Mouse (Mus musculus) neural tube, embryonic 11.5 days (tissue): ENCODE data around the gene Kcnq1. TPM values are rescaled to one million over a fixed set of nuclear protein-coding genes. Genes with fewer than 3 reads are reported as not detected.
A peak's percentile ranks its signal among the peaks of the same experiment; 100 is the strongest.

ENCODE experiments used
- ATAC-seq: fragments of 200-750 bp; cut with Nextera tagmentation; 2 replicates; pipeline ENCODE4 v1.8.0; 2017; ENCODE audit warnings: moderate number of reproducible peaks, mild to moderate bottlenecking, moderate TSS enrichment, moderate library complexity; ENCODE audit not compliant: insufficient read depth, low FRiP score, low TSS enrichment
- DNase-seq: peaks from one replicate; pipeline ENCODE4 v3.0.0-alpha.2; 2015; ENCODE audit warnings: low spot score
- H3K27ac ChIP-seq: fragments of 300-500 bp; sonication (generic); 2 replicates; pipeline ENCODE4 v1.5.1; 2014; ENCODE audit warnings: low read depth, mild to moderate bottlenecking, low read length
- H3K27me3 ChIP-seq: fragments of 300-500 bp; sonication (generic); 2 replicates; pipeline ENCODE4 v1.6.1; 2014; ENCODE audit warnings: mild to moderate bottlenecking, low read length, mixed read lengths; ENCODE audit not compliant: control insufficient read depth, insufficient read depth
- H3K36me3 ChIP-seq: fragments of 300-500 bp; sonication (generic); 2 replicates; pipeline ENCODE4 v1.6.1; 2014; ENCODE audit warnings: mild to moderate bottlenecking, low read length, moderate library complexity, mixed read lengths; ENCODE audit not compliant: control insufficient read depth, insufficient read depth
- H3K4me1 ChIP-seq: fragments of 300-500 bp; sonication (generic); 2 replicates; pipeline ENCODE4 v1.6.1; 2014; ENCODE audit warnings: low read length, mixed read lengths; ENCODE audit not compliant: control insufficient read depth, insufficient read depth
- H3K4me2 ChIP-seq: fragments of 300-500 bp; sonication (generic); 2 replicates; pipeline ENCODE4 v1.6.1; 2014; ENCODE audit warnings: low read depth, mild to moderate bottlenecking, moderate library complexity
- H3K4me3 ChIP-seq: fragments of 300-500 bp; sonication (generic); 2 replicates; pipeline ENCODE4 v1.5.1; 2014; ENCODE audit warnings: low read depth, low read length
- H3K9ac ChIP-seq: fragments of 300-500 bp; sonication (generic); 2 replicates; pipeline ENCODE4 v1.6.1; 2014; ENCODE audit warnings: mild to moderate bottlenecking, low read length
- H3K9me3 ChIP-seq: fragments of 300-500 bp; sonication (generic); 2 replicates; pipeline ENCODE4 v1.6.1; 2016; ENCODE audit warnings: low read length; ENCODE audit not compliant: control insufficient read depth
- WGBS: fragments of 180-500 bp; shearing (Covaris S2); extraction: QIAGEN DNeasy Blood & Tissue Kit; methylation state at CpG from one replicate; pipeline ENCODE4 v1.1.7; 2014; 5-methylcytosine and 5-hydroxymethylcytosine counted together
- polyA plus RNA-seq: library from polyadenylated mRNA; unstranded; fragments of >200 nt; fragmentation: Nextera tagmentation; extraction: Ambion mirVana; gene quantifications from 2 replicates; pipeline ENCODE4 v1.2.1, GENCODE M21; 2014

Kcnq1 gene
- polyA plus RNA-seq, 1 experiment from 2014 or later = 1.7 TPM

DNA sequence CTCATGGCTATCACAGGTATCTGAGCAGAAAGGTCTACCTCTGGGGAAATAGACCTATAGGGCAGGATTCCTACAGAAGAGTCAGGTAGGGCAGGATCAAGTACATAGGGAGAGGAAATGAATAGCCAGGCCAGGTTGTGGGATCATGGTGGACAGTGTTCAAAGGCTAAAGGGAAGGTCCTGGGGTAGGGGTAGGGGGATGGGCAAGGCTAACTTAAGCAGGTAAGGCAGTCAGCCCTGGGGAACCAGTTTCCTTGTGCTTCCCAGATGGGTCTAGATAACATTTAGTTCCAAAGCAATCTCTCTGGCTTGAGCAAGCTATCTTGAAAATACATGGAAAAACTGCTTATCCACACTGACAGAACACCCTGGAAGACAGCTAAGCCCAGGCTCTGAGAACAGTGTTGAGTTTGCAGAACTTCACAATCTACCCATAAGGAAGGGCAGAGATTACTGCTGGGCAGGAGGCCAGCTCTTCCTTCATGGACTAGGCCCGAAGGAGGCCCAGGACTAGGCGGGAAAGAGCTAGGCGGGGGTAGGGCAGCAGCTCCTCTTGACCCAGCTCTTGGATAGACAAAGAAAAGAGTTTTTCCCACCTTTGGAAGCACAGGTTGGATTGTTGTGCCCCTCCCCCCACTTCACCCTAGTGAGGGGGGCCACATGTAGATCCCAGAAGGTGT lies 235.3 kb downstream of the Kcnq1 start:
- Histone ChIP-seq H3K4me3 (no peak overlapping the region), H3K27me3 (no peaks in the 10 kb centered on the region), H3K4me2 (no peak overlapping the region), H3K4me1 (peaks cover 4% of the 10 kb centered on the region), H3K9me3 (no peaks in the 10 kb centered on the region), H3K27ac (no peak overlapping the region), H3K36me3 (no peaks in the 10 kb centered on the region), H3K9ac (no peak overlapping the region)
- ATAC-seq (no peak), DNase-seq (no peak)
- 89% methylated on average over 3 of the region's 3 CpGs for WGBS

DNA sequence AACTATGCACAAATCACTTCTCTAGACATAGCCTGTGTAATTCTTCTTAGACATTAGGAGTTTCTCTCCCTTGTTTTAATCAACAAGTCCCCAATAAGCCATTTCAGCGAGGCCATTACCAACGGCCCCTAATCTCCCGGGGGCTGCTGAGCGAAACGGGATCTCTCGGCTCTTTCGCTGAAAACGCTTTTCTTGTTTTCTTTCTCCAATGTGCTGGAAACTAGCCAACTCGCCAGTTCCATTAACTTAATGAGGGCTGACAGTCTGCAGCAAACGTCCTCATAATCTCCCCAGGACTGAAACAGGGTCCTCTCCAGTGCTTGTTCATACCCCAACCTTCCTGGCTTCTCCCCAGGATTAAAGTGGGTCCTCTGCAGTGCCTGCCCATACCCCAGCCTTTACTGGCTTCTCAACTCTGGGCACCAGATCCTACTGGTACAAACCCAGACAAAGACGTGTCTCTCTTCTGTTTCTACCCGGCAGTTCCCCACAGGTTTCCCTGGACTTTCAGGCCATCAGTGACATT lies 237.7 kb downstream of the Kcnq1 start:
- H3K9ac ChIP-seq = no peak overlapping the region
- H3K27ac ChIP-seq = no peak overlapping the region
- H3K4me1 ChIP-seq = peaks cover 4% of the 10 kb centered on the region
- no peaks in the 10 kb centered on the region for H3K27me3 ChIP-seq
- no peaks in the 10 kb centered on the region for H3K9me3 ChIP-seq
- no peaks in the 10 kb centered on the region for H3K36me3 ChIP-seq
- ATAC-seq = no peak
- 53% methylated on average over 12 of the region's 12 CpGs for WGBS
- peak; percentile 30 for DNase-seq
- H3K4me2 ChIP-seq = no peak overlapping the region
- no peak overlapping the region for H3K4me3 ChIP-seq

DNA sequence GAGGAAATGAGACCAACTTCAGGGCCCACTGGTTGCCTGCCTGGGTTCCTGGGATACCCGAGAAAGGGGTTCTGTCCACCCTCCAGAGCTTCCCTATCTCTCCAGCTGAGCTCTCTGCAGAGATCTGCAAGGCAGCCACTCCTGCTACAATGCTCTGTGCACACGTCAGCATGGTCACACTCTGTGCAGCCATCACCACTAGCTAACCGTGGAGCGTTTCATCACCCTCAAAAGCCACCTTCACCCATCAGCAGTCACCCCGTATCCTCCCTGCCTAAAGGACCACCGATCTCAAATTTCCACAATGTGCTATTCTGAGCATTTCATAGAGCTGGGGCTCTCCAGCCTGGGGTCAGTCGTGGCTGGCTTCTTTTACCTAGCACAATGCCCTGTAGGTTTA lies 243.1 kb downstream of the Kcnq1 start:
- ATAC-seq (no peak), DNase-seq (no peak)
- no peaks in the 10 kb centered on the region for H3K27me3 ChIP-seq
- WGBS = 81% methylated on average over 7 of the region's 7 CpGs
- no peaks in the 10 kb centered on the region for H3K4me1 ChIP-seq
- no peak overlapping the region for H3K4me3 ChIP-seq
- no peaks in the 10 kb centered on the region for H3K36me3 ChIP-seq
- no peak overlapping the region for H3K9ac ChIP-seq
- no peaks in the 10 kb centered on the region for H3K9me3 ChIP-seq
- H3K27ac ChIP-seq = no peak overlapping the region
- no peak overlapping the region for H3K4me2 ChIP-seq

DNA sequence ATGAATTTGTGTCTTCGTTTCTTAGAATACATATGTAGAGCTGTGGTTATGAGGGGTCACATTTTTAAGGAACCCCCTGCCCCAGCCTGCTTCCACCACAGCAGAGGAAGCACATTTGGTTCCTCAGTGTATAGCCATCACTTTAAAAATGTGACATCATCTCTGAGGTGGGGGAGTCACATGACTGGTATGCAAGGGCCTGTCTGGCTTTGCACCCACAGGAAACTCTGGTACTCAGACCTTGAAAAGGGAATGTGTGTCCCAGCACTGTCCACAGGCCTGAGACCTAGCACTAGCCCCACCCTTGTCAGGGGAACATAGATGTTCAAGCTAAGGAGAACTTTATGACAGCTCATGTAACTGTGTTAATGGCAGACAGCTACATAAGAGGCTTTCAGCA lies 243.7 kb downstream of the Kcnq1 start:
- H3K9ac ChIP-seq = no peak overlapping the region

GRCm38 (mm10) chr7:143355831-143356230 lies 249.7 kb downstream of the Kcnq1 start:
- Histone ChIP-seq H3K36me3 (no peaks in the 10 kb centered on the region), H3K9me3 (no peaks in the 10 kb centered on the region), H3K4me3 (no peak overlapping the region), H3K9ac (no peak overlapping the region), H3K27me3 (no peaks in the 10 kb centered on the region), H3K4me1 (no peaks in the 10 kb centered on the region), H3K4me2 (no peak overlapping the region), H3K27ac (no peak overlapping the region)
- 76% methylated on average over 5 of the region's 5 CpGs for WGBS
- DNase-seq (no peak), ATAC-seq (no peak)

More for the DNA sequence above, 243.7 kb downstream of the Kcnq1 start:
- H3K4me1 ChIP-seq = no peaks in the 10 kb centered on the region
- no peaks in the 10 kb centered on the region for H3K27me3 ChIP-seq
- H3K4me3 ChIP-seq = no peak overlapping the region
- H3K9me3 ChIP-seq = no peaks in the 10 kb centered on the region
- no peak for DNase-seq
- H3K27ac ChIP-seq = no peak overlapping the region
- no peaks in the 10 kb centered on the region for H3K36me3 ChIP-seq
- ATAC-seq = no peak
- WGBS = 86% methylated on average over 1 of the region's 1 CpGs
- no peak overlapping the region for H3K4me2 ChIP-seq

DNA sequence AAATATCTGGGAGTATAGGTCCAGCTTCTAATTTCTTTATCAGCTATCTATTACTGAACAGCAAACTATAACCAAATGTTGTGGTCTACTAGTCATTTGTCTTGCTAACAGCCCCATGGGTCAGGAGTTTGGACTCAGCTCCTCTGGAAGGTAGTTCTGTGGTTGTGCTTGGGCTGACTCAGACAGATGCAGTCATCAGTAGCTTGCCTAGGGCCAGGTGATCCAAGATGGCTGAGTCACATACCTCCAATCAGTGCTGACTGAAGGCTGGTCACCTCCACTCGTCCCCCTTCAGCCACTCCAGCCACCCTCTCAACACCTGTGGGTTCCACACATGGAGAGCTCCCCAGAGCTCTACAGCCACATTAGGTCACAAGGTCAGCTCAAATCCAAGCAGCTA lies 250.9 kb downstream of the Kcnq1 start:
- no peak overlapping the region for H3K4me3 ChIP-seq
- H3K27ac ChIP-seq = no peak overlapping the region
- H3K4me1 ChIP-seq = no peaks in the 10 kb centered on the region
- 72% methylated on average over 1 of the region's 1 CpGs for WGBS
- no peak for ATAC-seq
- H3K9me3 ChIP-seq = no peaks in the 10 kb centered on the region
- no peaks in the 10 kb centered on the region for H3K36me3 ChIP-seq
- DNase-seq = no peak
- no peak overlapping the region for H3K4me2 ChIP-seq
- H3K9ac ChIP-seq = no peak overlapping the region
- H3K27me3 ChIP-seq = no peaks in the 10 kb centered on the region

DNA sequence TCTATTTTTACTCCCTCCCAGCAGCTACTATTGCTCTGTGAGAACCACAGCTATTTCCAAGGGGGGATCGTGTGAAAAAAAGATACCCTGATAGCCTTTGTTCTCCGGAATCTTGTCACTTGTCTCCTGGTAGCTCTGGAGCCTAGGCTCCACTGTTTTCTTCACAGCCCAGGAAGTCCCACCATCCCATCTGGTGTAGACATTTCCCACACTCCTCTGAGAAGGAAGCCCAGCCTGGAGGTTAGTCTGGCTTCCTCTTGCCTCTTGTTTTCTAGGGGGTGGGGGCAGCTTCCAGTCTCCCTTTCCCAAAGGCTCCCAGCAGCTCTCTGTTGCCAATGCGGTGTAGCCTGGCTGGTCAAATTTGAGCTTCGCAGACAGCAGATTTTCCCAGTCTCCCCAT lies 251.7 kb downstream of the Kcnq1 start:
- DNase-seq (no peak), ATAC-seq (no peak)
- no peaks in the 10 kb centered on the region for H3K4me1 ChIP-seq
- no peak overlapping the region for H3K27ac ChIP-seq
- no peaks in the 10 kb centered on the region for H3K36me3 ChIP-seq
- no peak overlapping the region for H3K9ac ChIP-seq
- H3K4me3 ChIP-seq = no peak overlapping the region
- H3K4me2 ChIP-seq = no peak overlapping the region
- 72% methylated on average over 4 of the region's 4 CpGs for WGBS
- H3K9me3 ChIP-seq = no peaks in the 10 kb centered on the region
- H3K27me3 ChIP-seq = no peaks in the 10 kb centered on the region

DNA sequence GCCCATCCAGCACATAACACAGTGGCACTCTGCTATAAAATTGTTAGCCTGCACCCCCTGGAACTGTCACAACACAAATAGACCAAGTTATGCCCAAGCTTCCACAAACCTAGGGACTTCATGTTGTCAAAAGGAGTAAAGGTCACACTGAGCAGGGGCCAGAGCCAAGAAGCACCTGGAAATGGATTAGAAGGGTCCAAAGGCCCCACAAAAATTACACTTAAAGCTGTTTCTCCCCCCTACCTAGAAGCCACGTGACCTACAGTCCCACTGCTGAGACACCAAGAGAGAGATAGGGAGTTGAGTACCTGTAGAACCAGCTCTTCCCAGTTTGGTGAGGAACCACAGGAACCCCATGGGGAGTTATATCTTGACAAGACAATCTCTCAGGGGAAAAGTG lies 253.6 kb downstream of the Kcnq1 start:
- no peaks in the 10 kb centered on the region for H3K9me3 ChIP-seq
- H3K27ac ChIP-seq = no peak overlapping the region
- no peak overlapping the region for H3K9ac ChIP-seq
- H3K4me1 ChIP-seq = no peaks in the 10 kb centered on the region
- no peak overlapping the region for H3K4me2 ChIP-seq
- no peak overlapping the region for H3K4me3 ChIP-seq
- H3K27me3 ChIP-seq = no peaks in the 10 kb centered on the region
- no peaks in the 10 kb centered on the region for H3K36me3 ChIP-seq
- DNase-seq = no peak
- 73% methylated on average over 1 of the region's 1 CpGs for WGBS
- ATAC-seq = no peak

DNA sequence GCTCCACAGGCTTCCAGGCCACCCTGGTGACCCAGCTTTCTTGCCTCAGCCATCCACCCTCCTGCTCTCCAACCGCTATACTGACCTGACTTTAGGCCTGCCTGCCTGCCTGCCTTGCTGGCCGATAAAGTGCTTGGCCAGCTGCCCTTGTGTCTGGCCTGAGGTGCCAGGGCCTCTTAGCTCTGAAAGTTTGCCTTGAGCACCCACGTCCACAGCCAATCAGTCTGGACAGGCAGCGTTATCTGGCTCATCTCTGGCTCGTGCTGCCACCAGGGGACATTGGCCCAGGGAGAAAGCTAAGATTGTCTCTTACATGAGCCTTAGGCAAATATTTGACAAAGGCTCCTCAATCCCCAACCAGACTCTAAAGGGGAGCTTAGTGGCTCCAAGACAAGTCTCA lies 254.6 kb downstream of the Kcnq1 start:
- H3K4me3 ChIP-seq = no peak overlapping the region
- WGBS = 80% methylated on average over 5 of the region's 5 CpGs
- no peak for ATAC-seq
- no peak for DNase-seq
- H3K4me1 ChIP-seq = no peaks in the 10 kb centered on the region
- H3K27me3 ChIP-seq = no peaks in the 10 kb centered on the region
- H3K36me3 ChIP-seq = no peaks in the 10 kb centered on the region
- no peak overlapping the region for H3K9ac ChIP-seq
- H3K4me2 ChIP-seq = no peak overlapping the region
- no peaks in the 10 kb centered on the region for H3K9me3 ChIP-seq
- H3K27ac ChIP-seq = no peak overlapping the region
